Mouse (Mus musculus): ENCODE results near the gene Pmp22.

The Pmp22 gene

GRCm38 (mm10) chr11:63128784-63129183, at the start of gene Pmp22:
Pmp22 (plus strand) TSS chr11:63128982.
- no peak for DNase-seq

GRCm38 (mm10) chr11:63084536-63084935, 44.2 kb upstream of the Pmp22 start:
- DNase-seq: no peak

GRCm38 (mm10) chr11:63088672-63089071, 40.1 kb upstream of the Pmp22 start:
- no peak for DNase-seq

- no peak for DNase-seq
These were observed 38.6 kb upstream of the Pmp22 start for GRCm38 (mm10) chr11:63090210-63090609.

- DNase-seq: no peak
These were observed 37.8 kb upstream of the Pmp22 start for GRCm38 (mm10) chr11:63090986-63091385.

- DNase-seq: no peak
These were observed 36.5 kb upstream of the Pmp22 start for GRCm38 (mm10) chr11:63092271-63092670.

- no peak for DNase-seq
These were observed 35.2 kb upstream of the Pmp22 start for GRCm38 (mm10) chr11:63093601-63094000.

- no peak for DNase-seq
These were observed 34.3 kb upstream of the Pmp22 start for GRCm38 (mm10) chr11:63094496-63094895.

GRCm38 (mm10) chr11:63098016-63098415, 30.8 kb upstream of the Pmp22 start:
- no peak for DNase-seq

GRCm38 (mm10) chr11:63099390-63099789, 29.4 kb upstream of the Pmp22 start:
- no peak for DNase-seq

GRCm38 (mm10) chr11:63103256-63103655, 25.5 kb upstream of the Pmp22 start:
- DNase-seq: no peak

GRCm38 (mm10) chr11:63104026-63104425, 24.8 kb upstream of the Pmp22 start:
- no peak for DNase-seq

- no peak for DNase-seq
These were observed 19.5 kb upstream of the Pmp22 start for GRCm38 (mm10) chr11:63109230-63109775.

- DNase-seq: no peak
These were observed 18.5 kb upstream of the Pmp22 start for GRCm38 (mm10) chr11:63110329-63110728.

GRCm38 (mm10) chr11:63114807-63115641, 13.8 kb upstream of the Pmp22 start:
- no peak for DNase-seq

- no peak for DNase-seq
These were observed 12.1 kb upstream of the Pmp22 start for GRCm38 (mm10) chr11:63116652-63117051.

GRCm38 (mm10) chr11:63117266-63117665, 11.5 kb upstream of the Pmp22 start:
- DNase-seq: no peak

GRCm38 (mm10) chr11:63119791-63120190, 9.0 kb upstream of the Pmp22 start:
- no peak for DNase-seq

GRCm38 (mm10) chr11:63122249-63122648, 6.5 kb upstream of the Pmp22 start:
- no peak for DNase-seq

- no peak for DNase-seq
These were observed 5.9 kb upstream of the Pmp22 start for GRCm38 (mm10) chr11:63122776-63123350.

- no peak for DNase-seq
These were observed 4.5 kb upstream of the Pmp22 start for GRCm38 (mm10) chr11:63124316-63124715.

- DNase-seq: peak; percentile 28
These were observed 2.8 kb upstream of the Pmp22 start for GRCm38 (mm10) chr11:63125832-63126456.

GRCm38 (mm10) chr11:63126976-63127375, 1.8 kb upstream of the Pmp22 start:
- no peak for DNase-seq

GRCm38 (mm10) chr11:63127513-63127912, 1.3 kb upstream of the Pmp22 start:
- no peak for DNase-seq
